Mouse (Mus musculus): ENCODE data around the gene Cela3b.
"Not testable (repeated sequence)": the region's sequence is repeated elsewhere in the genome, so short reads cannot be mapped to it uniquely, and the experiment has no call there.

The Cela3b gene

GRCm38 (mm10) chr4:137417712-137418564 is 12.4 kb downstream of the Cela3b start:
- in situ Hi-C loops (cut with MboI): no loop called here

- in situ Hi-C loops (cut with MboI): no loop called here
These were observed 15.4 kb downstream of the Cela3b start for GRCm38 (mm10) chr4:137414936-137415335.

- in situ Hi-C loops (cut with MboI): not testable (repeated sequence)
These were observed 18.1 kb downstream of the Cela3b start for GRCm38 (mm10) chr4:137412185-137412709.

- in situ Hi-C loops (cut with MboI): no loop called here
These were observed 20.6 kb downstream of the Cela3b start, which contains the start of gene Cela3a for GRCm38 (mm10) chr4:137409691-137410090. Gene Cela3a (minus strand): TSS chr4:137409791.

GRCm38 (mm10) chr4:137405571-137405970 is 24.8 kb downstream of the Cela3b start:
- in situ Hi-C loops (cut with MboI): no loop called here

- in situ Hi-C loops (cut with MboI): loop anchor here (10.0 kb wide), 1 partner anchor 52 kb away; no protein-coding TSS in a partner anchor
These were observed 33.5 kb downstream of the Cela3b start for GRCm38 (mm10) chr4:137396641-137397525.

GRCm38 (mm10) chr4:137393378-137394135 is 36.8 kb downstream of the Cela3b start:
- in situ Hi-C loops (cut with MboI): loop anchor here (10.0 kb wide), 1 partner anchor 49 kb away; no protein-coding TSS in a partner anchor

- in situ Hi-C loops (cut with MboI): loop anchor here (10.0 kb wide), 1 partner anchor 48 kb away; no protein-coding TSS in a partner anchor
These were observed 37.5 kb downstream of the Cela3b start for GRCm38 (mm10) chr4:137392874-137393273.

GRCm38 (mm10) chr4:137391287-137391686 is 39.1 kb downstream of the Cela3b start:
- in situ Hi-C loops (cut with MboI): loop anchor here (10.0 kb wide), 1 partner anchor 46 kb away; no protein-coding TSS in a partner anchor

- in situ Hi-C loops (cut with MboI): loop anchor here (10.0 kb wide), 1 partner anchor 45 kb away; no protein-coding TSS in a partner anchor
These were observed 40.1 kb downstream of the Cela3b start for GRCm38 (mm10) chr4:137390196-137390595.

- in situ Hi-C loops (cut with MboI): no loop called here
These were observed 41.4 kb downstream of the Cela3b start for GRCm38 (mm10) chr4:137388983-137389382.

GRCm38 (mm10) chr4:137388059-137388794 is 42.1 kb downstream of the Cela3b start:
- in situ Hi-C loops (cut with MboI): no loop called here

- in situ Hi-C loops (cut with MboI): no loop called here
These were observed 42.8 kb downstream of the Cela3b start for GRCm38 (mm10) chr4:137387482-137388058.

- in situ Hi-C loops (cut with MboI): no loop called here
These were observed 49.4 kb downstream of the Cela3b start for GRCm38 (mm10) chr4:137380702-137381605.

GRCm38 (mm10) chr4:137379713-137380255 is 50.6 kb downstream of the Cela3b start:
- in situ Hi-C loops (cut with MboI): no loop called here

- in situ Hi-C loops (cut with MboI): no loop called here
These were observed 51.3 kb downstream of the Cela3b start for GRCm38 (mm10) chr4:137379085-137379484.

GRCm38 (mm10) chr4:137377526-137378304 is 52.6 kb downstream of the Cela3b start:
- in situ Hi-C loops (cut with MboI): no loop called here

GRCm38 (mm10) chr4:137376778-137377177 is 53.6 kb downstream of the Cela3b start:
- in situ Hi-C loops (cut with MboI): no loop called here
